Mouse (Mus musculus) CD4-positive, CD25-positive, alpha-beta regulatory T cell, adult 4 months (primary cell): ENCODE results near the gene Olfml2a. TPM values are rescaled to one million over a fixed set of nuclear protein-coding genes. Genes with fewer than 3 reads are reported as not detected.

Experiments used
- ATAC-seq: one replicate; pipeline ENCODE4 v1.8.0; 2017
- polyA plus RNA-seq, 2 experiments: library from polyadenylated mRNA; unstranded; fragments of 100-300 nt; shearing (Covaris generic); gene quantifications; one replicate each; pipeline ENCODE4 v1.2.1; 2017

The Olfml2a gene
- polyA plus RNA-seq, 2 experiments from 2014 or later, result not detected

DNA sequence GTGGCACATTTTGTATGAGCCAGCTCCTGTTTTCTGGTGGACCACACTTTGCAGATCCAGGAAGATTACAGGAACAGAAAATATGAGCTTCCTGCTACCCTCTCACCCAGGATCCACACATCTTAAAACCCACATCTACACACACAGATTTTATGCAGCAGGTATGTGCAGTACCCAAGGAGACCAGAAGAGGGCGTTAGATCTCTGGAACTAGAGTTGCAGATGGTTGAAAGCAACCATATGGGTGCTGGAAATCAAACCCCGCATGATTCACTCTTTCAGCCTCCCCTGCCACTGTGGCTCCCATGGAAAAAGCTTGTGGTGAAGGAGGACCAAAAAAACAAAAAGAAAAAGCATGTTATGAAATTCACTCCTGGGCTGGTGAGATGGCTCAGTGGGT, 7.3 kb downstream of the Olfml2a start:
- no peak for ATAC-seq

DNA sequence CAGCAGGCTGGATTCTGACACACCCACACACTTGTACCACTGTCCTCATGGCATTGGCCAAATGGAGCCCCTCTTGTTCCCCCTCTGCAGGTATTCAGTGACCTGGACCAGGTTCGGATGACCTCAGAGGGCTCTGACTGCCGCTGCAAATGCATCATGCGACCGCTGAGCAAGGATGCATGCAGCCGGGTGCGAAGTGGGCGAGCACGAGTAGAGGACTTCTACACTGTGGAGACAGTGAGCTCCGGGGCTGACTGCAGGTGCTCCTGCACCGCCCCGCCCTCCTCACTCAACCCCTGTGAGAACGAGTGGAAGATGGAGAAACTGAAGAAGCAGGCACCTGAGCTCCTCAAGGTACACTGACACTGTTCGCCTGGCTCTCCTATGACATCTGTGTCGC, 9.6 kb downstream of the Olfml2a start:
- ATAC-seq, result no peak

- ATAC-seq, result no peak
Measured at GRCm38 (mm10) chr2:38941898-38942297, 10.1 kb downstream of the Olfml2a start.

- no peak for ATAC-seq
Measured at GRCm38 (mm10) chr2:38943161-38943560, 11.4 kb downstream of the Olfml2a start.

GRCm38 (mm10) chr2:38943977-38944376, 12.2 kb downstream of the Olfml2a start:
- no peak for ATAC-seq

- ATAC-seq, result no peak
Measured at GRCm38 (mm10) chr2:38944460-38945161, 12.8 kb downstream of the Olfml2a start.

- no peak for ATAC-seq
Measured at GRCm38 (mm10) chr2:38947566-38947965, 15.8 kb downstream of the Olfml2a start.

GRCm38 (mm10) chr2:38950281-38950719, 18.5 kb downstream of the Olfml2a start:
- no peak for ATAC-seq

GRCm38 (mm10) chr2:38953152-38953883, 21.5 kb downstream of the Olfml2a start:
- ATAC-seq, result no peak

DNA sequence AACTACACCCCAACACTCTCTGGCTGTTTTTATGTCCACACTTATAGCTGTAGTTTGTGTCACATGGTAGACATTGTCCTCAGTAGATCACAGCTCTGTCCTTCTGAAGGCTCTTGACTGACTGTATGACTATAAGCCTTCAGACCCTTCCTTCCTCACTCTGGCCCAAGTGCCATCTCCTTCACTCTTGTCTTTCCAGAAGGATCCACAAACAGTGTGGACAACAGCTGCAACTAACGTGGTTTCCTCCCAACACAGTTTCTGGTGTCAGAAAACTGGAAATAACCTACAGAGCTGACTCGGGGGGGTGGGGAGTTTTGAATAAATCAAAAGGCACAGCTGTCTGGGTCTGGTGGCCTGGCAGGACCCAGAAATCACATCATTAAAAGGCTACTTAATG, 24.3 kb downstream of the Olfml2a start:
- no peak for ATAC-seq

- ATAC-seq, result no peak
Measured at GRCm38 (mm10) chr2:38957671-38958223, 26.0 kb downstream of the Olfml2a start.

DNA sequence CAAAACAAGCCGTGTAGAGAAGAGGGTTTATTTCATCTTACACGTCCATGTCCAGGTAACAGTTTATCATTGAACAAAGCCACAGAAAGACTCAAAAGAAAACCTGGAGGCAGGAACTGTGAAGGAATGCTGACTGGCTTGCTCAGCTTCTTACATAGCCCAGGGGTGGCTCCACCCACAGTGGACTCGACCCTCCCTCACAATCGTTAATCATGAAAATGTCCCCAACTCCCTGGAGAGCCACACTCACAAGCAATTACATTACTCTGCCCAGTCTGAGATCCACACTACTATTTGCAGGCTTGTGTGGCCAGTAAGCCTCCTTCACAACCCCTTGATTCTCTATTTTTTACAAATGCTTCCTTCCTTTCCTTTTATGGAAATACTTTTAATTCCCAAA, 32.4 kb downstream of the Olfml2a start:
- ATAC-seq, result no peak

DNA sequence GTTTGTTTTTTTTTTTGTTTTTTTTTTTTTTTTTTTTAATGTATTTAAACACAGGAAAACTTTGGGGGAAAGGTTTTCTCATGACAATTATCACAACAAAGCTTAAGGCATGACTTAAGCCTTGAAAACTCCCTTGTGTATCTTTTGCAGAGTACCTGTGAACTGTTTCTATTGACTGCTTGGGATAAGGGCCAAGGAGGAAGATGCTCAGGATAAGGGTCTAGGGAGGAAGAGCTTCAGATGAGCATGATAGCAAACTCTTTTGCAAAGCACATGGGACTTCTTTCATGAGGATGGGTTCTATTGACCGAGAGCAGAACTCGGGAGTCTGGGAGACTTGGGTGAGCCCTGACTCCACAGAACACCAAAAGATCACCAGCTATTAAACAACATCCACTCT, 37.9 kb downstream of the Olfml2a start:
- no peak for ATAC-seq

DNA sequence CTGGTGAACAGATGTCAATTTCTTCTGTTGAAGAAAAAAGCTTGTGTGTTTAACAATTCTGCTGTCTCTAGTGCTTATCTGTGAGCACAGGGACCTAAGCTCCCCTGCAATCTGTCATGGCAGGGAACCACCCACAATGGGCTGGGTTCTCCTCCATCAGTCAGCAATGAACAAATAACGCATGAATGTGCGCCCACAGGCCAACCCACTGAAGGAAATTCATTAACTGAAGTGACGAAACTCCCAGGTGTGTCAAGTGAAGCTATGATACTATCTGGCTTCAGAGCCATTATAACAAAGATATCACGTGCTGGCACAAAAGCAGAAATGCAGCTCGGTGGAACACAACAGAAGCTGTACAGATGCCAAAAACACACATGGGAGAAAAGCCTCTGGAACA, 38.3 kb downstream of the Olfml2a start:
- ATAC-seq, result no peak

GRCm38 (mm10) chr2:38973223-38973622, 41.4 kb downstream of the Olfml2a start:
- no peak for ATAC-seq

- no peak for ATAC-seq
Measured at GRCm38 (mm10) chr2:38973701-38974100, 41.9 kb downstream of the Olfml2a start.

GRCm38 (mm10) chr2:38974171-38974570, 42.4 kb downstream of the Olfml2a start:
- no peak for ATAC-seq

- no peak for ATAC-seq
Measured at GRCm38 (mm10) chr2:38975181-38975580, 43.4 kb downstream of the Olfml2a start.

DNA sequence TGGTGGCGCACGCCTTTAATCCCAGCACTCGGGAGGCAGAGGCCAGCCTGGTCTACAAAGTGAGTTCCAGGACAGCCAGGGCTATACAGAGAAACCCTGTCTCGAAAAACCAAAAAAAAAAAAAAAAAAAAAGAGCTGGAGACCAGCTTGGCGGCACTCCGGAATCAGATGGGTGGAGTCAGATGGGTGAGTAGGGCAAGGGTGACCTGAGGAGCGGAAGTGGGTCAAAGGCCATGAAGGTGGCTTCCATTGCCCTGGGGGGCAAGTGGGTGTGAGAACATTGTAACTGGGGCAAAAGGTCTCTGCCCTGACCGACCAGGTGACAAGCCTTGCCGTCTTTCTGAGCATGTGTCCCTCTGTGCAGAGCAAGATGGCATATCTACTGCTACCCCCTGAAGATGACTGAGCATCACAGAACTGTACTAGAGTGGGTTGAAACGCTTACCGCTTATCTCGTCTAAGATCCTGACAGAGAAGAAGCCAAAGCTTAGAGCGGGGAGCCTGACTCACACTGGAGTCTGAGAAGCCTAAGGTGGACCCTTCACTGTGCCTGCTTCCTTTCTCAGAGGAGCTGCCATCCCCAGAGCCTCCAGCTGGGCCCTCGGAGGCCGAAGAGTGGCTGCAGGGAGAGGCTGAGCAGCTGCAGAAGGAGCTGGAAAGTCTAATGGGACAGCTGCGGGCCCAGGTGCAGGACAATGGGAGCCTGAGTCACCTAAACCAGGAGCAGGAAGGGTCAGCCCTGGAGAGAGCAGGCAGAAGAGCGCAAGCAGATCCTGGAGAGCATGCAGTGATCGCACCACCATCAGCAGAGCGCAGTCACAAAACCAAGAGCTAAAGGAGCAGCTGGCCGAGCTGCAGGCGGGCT, 44.4 kb downstream of the Olfml2a start:
- ATAC-seq, result no peak

DNA sequence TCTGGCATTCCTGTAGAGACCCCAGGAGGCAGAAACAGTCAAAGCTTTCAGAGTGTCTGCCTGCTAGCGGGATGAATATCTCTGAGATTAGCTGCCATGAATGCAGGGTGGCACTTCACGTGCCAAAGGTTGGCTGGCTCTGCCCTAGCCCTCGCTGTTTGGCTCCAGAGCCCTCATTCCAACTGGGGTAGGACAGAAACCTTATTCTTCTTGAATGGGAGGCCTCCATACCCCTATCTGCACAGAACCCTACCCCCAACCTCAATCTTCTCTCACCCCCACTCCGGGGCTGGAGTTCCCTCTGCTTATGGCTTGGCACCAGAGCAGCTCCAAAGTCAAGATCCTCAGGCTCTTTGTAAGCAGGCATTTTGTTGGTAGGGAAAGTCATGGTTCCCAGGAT, 46.1 kb downstream of the Olfml2a start:
- ATAC-seq, result no peak

GRCm38 (mm10) chr2:38983456-38983855, 51.7 kb downstream of the Olfml2a start:
- no peak for ATAC-seq

DNA sequence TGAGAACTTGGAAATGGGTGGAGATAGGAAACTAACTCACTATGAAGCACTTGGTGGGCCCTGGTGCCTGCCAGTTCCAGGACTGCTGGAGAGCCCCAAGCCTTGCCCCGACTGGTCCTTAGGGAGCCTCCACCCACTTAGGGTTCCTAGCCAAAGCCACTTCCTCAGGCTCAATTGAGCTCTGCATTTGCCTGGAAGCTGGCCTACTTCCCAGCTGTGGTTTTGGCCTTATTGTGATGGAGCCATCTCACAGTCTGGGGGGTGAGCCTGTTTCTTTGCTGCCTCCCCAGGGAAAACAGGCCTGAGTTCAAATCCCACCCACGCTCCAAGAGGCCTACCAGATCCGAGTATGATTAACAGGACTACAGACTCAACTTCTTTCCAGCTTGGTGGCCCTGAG, 54.8 kb downstream of the Olfml2a start:
- no peak for ATAC-seq

- no peak for ATAC-seq
Measured at GRCm38 (mm10) chr2:38987371-38987770, 55.6 kb downstream of the Olfml2a start.
